Mouse (Mus musculus) T-cell, adult 2 months (primary cell): ENCODE results near the gene Oard1.

Source experiments
- DNase-seq: peaks from one replicate; pipeline ENCODE4 v3.0.0; 2022; ENCODE audit warnings: low spot score

Gene Oard1

DNA sequence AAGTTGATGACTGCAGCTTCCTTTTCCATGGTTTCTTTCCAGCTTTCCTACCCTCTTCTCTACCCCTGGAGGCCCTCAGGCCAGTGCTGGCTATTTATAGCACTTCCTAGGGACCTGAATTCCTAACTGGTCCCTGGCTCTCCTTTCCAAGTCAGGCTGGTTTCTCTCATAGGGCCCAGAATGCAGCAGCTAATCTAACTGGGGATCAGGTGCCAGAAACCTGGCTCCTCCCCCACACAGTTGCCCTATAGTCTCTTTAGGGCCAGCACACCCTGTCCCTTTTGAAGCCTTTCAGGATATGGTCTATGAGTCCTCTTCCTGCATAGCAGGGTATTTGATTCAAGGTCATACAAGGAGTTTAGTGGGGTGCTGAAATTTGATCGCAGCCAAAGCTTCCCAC, 26.7 kb downstream of the Oard1 start:
- DNase-seq = no peak

DNA sequence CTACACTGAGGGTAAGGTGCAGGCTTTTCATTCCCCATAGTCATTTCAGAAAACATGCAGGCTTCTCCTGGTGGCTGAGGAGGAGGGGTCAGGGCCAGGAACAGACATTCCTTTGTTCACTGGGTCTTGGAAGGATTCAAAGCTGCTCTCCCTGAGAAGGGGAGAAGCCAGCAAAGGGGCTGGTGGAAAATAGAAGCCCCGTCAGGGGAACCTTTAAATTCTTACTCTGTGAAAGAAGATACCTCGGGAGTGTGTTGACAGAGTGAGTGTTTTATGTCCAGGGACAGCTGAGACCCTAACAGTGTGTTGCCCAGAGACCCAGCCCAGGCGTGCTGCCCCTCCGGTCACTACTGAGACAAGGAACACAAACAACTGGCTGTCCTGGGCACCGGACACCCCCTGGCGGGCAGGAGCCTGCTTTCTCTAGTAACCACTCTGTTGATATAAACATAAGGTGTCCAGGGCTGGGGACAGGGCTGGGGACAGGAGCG, 27.7 kb downstream of the Oard1 start:
- no peak for DNase-seq

DNA sequence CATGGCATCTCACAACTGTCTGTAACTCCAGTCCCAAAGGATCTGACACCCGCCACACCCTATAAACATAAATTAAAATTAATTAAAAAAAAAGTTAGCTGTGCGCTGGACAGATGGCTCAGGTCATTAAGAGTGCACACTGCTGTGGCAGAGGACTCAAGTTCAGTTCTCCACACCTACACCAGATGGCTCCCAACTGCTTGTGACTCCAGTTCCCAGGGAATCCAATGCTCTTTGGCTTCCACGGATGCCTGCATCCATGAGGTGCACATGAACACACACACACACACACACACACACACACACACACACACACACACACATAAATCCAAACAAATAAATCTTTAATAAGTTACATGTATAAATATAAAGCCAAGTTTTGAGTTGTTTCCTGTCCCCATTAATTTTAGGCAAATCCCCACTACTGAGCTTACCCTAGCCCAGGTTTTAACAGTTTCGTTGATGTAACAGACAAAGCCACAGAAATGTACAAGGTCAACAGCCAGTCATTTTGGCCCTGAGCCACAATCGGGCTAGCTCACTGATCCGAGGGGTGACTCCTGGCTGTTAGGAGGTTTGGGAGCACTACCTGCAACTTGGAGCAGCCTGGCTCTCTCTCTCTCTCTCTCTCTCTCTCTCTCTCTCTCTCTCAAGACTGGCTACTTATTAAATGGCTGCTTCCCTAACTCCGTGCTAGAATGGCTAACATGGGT, 33.1 kb downstream of the Oard1 start:
- DNase-seq = no peak

DNA sequence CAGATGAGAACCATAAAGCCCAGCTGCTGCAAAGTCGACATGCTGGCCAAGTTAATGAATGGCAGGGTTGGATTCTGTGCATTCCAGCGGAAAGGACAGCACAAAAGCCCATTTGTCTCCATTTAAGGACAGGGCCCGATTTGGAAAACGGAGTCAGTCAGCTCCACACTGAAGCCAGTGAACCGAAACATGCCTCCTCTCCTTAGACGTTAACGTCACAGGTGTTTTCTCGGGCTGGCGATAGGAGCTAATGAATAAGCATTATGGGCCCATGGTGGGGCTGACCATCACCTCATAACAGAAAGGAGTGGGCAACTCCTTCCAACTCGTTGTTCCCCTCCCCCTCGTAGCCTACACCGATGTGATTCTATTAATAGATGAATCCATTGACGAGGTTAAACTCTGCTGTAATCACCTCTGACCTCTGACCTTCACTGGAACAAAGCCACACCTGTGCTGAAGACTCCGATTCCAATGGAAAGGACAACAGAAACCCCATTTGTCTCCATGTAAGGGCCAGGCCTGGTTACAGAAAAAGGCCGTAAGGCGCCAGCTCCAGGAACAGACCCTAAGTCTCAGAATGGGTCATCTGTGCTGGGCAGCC, 33.8 kb downstream of the Oard1 start:
- no peak for DNase-seq

DNA sequence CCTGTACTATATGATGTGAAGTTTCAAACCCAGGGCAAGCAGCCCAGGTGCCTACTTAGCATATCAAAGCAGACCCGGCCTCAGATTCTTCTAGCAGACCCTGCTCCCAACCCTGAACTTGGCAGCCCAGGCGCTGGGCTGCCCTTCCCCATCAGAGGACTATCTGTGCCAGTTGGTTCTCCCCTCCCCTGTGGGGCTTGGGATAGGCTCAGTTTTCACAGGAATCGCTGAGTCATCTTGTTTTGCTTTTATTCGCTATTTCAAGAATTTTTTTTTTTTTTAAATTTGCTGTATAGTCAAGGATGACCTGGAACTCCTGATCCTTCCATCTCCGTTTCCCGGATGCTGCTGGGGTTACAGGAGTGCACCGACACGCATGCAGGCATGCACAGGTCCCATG, 37.9 kb downstream of the Oard1 start:
- DNase-seq = no peak

DNA sequence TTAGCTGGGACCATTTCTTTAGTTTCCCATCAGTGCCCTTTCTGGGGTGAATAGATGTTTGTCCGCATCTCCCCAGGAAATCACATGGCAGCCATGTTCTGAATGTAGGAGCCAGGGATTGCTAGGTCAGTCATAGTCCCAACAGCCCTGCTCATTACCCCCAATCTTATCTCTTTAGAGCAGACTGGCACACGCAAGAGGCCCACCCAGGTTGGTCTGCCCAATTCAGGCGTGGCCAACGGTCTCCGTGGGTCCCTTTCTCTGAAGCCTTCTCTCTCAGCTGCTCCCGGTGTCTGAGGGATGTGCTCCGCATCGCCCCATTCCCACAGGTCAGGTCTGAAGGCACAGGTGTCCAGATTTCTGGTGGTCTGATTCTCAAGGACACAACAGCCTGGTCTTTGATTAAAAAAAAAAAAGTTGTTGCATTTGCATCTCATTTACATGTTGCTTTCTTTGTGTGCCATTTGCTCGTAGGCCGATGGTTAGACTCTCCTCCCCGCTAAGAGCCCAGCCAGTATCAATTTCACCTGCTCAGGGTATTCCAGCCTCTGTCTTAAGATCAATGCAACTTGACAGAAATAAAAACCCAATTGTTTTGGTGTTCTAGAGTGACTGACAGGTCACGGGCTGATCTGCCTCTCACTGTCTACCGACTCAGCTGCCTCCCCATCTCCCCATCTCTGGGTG, 41.0 kb downstream of the Oard1 start:
- no peak for DNase-seq

DNA sequence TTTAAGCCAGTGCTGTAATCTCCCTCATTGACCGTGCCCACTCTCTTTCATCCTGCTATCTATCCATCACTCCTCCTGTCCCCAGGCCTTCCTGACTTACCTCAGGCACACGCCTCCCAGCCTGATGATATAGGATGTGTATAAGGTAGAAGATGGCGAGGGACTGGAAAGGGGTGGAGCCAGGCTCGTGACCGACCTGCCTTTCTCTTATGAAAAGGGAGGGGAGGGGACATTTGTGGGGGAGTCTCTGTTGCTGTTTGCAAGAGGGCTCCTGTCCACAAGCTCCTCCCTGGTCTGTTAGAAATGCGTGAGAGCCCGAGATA, 41.5 kb downstream of the Oard1 start, which contains the start of gene Tspo2:
Gene Tspo2 (minus strand): TSS at position 170 of the 323 bp plus-strand sequence.
- no peak for DNase-seq

DNA sequence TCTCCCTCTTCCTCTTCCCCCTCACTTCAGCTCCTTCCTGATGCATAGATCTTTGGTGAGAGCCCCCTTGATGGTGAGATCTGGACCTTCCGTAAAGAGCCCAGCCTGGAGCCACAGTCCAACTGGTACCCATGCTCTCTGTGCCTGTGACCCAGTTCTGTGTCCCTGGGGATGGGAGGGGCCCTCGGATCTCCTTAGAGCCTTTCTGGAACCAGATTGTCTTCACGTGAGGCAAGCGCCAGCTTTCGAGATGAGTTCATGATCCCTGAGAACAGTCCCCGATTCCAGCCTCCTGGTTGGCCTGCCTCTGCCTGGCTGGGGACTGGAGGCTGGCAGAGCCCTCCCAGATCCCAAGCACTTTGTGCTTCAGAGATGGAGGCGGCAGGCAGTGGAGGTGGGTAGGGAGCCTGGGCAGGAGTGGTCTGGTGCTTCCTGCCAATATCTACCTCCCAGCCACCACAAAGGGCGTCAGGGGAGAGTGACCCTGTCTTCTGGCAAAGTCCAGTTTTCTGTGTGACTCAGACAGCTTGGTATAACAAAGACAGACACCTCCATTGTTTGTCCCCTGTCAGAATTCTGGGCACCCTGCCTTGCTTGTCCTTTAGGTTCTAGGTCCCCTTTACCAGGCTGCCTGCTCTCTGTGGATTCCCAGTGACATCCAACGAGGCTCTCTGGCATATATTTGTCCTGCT, 42.1 kb downstream of the Oard1 start:
- no peak for DNase-seq

DNA sequence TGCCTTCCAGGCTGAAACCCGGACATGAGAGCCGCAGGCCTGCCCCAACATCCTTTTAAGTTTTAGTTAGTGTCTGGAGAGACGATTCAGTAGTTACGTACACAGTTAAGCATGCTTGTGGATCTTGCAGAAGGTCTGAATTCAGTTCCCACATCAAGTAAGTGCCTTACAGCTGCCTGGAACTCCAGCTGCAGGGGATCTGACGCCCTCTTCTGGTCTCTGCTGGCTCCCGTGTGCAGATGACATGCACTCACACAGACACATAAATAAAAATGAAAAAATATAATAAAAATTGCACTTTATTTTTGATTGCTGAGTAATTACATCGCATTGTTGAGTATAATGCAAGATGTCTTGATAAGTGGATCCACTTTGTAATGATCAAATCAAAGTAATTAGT, 43.7 kb downstream of the Oard1 start:
- DNase-seq = no peak

DNA sequence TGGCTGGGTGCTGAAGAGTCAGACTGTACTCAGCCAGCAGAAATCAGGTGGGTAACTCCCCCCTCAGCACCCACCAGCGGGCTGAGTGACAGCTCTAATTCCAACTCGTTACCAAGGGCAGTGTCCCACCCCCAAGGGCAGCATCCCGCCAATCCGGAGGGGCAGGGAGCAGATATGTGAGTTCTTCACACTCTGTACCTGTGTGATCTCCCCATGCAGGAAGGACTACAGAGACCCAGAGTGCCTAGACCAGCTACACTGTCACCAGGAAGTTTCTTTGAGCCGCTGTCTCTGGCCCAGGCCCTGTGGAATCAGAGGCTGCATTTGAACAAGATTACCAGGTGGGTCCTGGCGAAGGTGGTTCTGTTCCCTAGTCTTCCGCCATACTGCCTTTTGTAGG, 44.4 kb downstream of the Oard1 start:
- no peak for DNase-seq

DNA sequence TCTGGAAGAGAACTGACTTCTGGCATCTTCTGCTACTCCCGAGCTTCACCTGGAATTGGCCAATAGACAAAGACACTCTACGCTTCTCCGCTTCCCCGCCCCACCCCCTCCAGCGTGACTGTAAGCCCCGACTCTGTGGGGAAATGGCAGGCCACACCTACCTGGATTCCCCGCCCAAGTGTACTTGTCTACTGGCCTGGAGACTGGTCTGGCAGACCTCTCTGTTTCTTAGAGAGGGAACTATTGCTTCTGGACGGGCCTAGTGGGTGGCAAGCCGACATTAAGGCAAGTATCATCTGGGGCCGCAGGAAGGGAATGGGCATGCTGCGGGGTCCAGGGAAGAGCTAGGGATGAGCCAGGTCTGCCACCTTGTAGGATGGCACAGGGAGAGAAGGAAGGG, 44.9 kb downstream of the Oard1 start, which contains the start of gene Unc5cl:
Gene Unc5cl (plus strand): TSS at position 214 of the 400 bp plus-strand sequence.
- no peak for DNase-seq

DNA sequence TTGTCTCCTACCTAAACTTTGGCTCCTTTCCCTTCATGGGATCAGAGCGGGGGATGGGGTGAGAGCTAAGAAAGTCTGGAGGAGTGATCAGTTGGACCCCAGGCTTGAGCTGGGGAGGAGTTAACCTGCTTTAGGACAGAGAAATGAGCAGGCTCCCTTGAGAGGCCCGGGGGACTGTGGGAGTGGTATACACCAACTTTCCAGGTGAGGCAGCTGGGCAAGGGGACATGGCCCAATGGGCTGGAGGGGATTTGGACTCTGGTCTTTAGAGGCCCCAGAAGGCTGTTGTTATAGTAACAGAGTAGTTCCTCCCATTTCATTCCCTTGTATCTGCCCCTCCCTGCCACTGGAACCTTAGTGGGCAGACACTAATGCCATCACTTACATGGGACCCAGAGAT, 46.1 kb downstream of the Oard1 start:
- no peak for DNase-seq

DNA sequence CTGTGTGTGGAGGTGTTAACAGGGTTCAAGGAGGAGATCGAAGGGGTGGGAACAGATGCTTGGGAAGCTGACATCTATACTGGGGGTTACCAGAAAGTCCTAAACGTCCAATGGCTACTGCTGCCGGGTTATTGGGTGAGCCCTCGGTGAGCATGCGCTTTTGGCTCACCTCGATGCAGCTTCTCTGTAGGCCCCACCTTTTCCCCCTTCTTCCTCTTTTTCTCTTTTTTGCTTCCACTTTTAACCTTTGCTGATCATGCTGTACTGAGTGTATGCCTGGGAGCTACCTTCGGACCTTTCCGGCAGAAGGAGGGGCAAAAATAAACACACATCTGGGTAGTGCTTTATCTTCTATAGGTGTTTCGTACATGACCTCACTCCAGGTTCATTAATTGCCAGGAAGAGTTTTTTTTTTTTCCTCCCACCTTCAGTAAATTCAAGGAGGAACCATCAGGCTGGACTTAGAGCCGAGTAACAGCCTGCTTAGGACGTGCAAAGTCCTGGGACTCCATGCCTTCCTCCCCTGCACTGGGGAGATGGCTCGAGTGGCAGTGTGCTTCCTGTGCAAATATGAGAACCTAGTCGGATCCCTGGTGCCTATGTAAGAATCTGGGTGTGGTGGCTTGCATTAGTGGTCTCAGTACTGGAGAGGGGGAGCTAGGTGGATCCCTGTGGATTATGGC, 48.3 kb downstream of the Oard1 start:
- DNase-seq = no peak

DNA sequence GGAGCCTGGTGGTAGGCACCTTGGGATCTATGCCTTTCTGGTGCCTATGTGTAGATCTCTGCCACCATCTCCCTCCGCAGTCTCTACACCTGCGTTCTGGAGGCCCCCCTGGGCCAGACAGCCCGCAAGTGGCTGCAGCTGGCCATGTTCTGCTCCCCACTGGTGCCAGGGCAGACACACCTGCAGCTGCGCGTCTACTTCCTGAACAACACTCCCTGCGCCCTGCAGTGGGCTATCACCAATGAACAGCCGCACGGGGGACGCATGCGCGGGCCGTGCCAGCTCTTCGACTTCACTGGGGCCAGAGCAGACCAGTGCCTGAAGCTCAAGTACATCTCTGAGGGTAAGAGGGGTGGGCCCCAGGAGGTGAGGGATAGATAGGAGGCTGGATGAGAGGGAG, 52.3 kb downstream of the Oard1 start:
- peak; percentile 70 for DNase-seq

DNA sequence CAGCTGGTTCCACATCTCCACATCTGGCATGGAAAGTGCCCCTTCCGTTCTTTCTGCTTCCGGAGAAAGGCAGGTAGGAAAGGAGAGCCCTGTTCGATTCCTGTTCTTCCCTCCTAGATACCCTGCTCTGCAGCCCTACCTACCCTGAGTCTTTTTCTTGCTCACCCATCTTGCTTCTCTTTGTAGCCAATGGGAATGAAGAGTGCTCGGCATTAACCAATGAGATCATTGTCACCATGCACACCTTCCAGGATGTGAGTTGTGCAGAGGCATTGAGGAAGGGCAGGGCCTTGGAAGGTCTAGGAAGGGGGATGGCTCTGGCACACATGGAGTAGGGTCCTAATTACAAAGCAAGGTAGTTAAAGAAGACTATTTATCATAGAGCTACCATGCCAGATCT, 53.6 kb downstream of the Oard1 start:
- no peak for DNase-seq
